Mouse (Mus musculus) testis, adult 2 months (tissue): ENCODE data around the gene Bank1.

Source experiments
- CTCF ChIP-seq: fragments of 200-500 bp; IDR thresholded peaks from 2 replicates; pipeline ENCODE4 v1.5.1; 2012; ENCODE audit warnings: low read depth, mild to moderate bottlenecking, inconsistent platforms, low read length, moderate library complexity; ENCODE audit not compliant: control insufficient read depth, insufficient read depth, insufficient replicate concordance
- POLR2A ChIP-seq: fragments of 200-500 bp; IDR thresholded peaks from 2 replicates; pipeline ENCODE4 v1.6.1; 2012; ENCODE audit warnings: low read depth, mild to moderate bottlenecking, inconsistent platforms, low read length, moderate library complexity; ENCODE audit not compliant: control insufficient read depth

GRCm38 (mm10) chr3:136247331-136247730, 78.5 kb downstream of the Bank1 start:
- TF ChIP-seq CTCF, result no peak
- TF ChIP-seq POLR2A, result no peak
